Mouse (Mus musculus): ENCODE results near the gene Nfrkb. TPM values are rescaled to one million over a fixed set of nuclear protein-coding genes. Genes with fewer than 3 reads are reported as not detected.

Gene Nfrkb
- polyA plus RNA-seq, 1 experiment = 7.1 TPM

DNA sequence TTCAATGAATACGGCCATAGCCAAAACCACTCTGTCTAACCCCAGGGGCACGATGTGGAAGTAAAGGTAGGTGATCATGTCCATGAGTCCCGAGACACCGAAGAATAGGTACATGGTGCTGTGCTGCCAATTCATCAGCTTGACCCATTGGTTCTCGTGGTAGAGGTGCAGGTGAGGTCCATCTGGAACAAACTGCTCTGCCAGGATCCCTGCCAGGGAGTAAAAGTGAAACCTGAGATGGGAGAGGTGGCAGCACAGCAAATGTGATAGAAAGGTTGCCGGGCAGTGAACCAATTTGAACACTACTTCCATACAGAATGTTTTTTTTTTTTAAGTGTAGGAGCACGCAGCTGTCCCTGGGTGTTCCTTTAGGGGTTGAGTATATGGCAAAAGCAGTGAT is 43.0 kb downstream of the Nfrkb start:
- TF ChIP-seq CTCF (IDR thresholded peaks at IDR 0.05; ENCODE audit: control insufficient read depth, insufficient read depth, insufficient read length) = no peak
- no peak for TF ChIP-seq MYOG (IDR thresholded peaks at IDR 0.05; ENCODE audit: control insufficient read depth, extremely low read depth, insufficient read length)
- TF ChIP-seq USF1 (IDR thresholded peaks at IDR 0.05; ENCODE audit: low read depth) = no peak
- no peak for TF ChIP-seq MYOD1 (IDR thresholded peaks at IDR 0.05; ENCODE audit: control insufficient read depth, insufficient read length, low read depth)
- TF ChIP-seq FOSL1 (IDR thresholded peaks at IDR 0.05; ENCODE audit: insufficient read depth, low read length, poor library complexity, severe bottlenecking) = no peak
- no peak for TF ChIP-seq CEBPB (IDR thresholded peaks at IDR 0.05; ENCODE audit: low read depth)
- no peak for TF ChIP-seq MAX (IDR thresholded peaks at IDR 0.05)
- no peak overlapping the region for H3K4me3 ChIP-seq (ENCODE audit: insufficient read depth, poor library complexity, severe bottlenecking)

GRCm38 (mm10) chr9:31430011-31430410 is 44.0 kb downstream of the Nfrkb start:
- H3K79me3 ChIP-seq (ENCODE audit: low read depth) = no peaks in the 10 kb centered on the region
- no peak for TF ChIP-seq MYOD1 (IDR thresholded peaks at IDR 0.05; ENCODE audit: control insufficient read depth, insufficient read length, low read depth)
- TF ChIP-seq USF1 (IDR thresholded peaks at IDR 0.05; ENCODE audit: low read depth) = no peak
- no peak for TF ChIP-seq CEBPB (IDR thresholded peaks at IDR 0.05; ENCODE audit: low read depth)
- TF ChIP-seq FOSL1 (IDR thresholded peaks at IDR 0.05; ENCODE audit: insufficient read depth, low read length, poor library complexity, severe bottlenecking) = no peak
- no peaks in the 10 kb centered on the region for H3K79me2 ChIP-seq (ENCODE audit: control insufficient read depth, insufficient read depth)
- H3K27me3 ChIP-seq (ENCODE audit: control insufficient read depth, insufficient read depth, insufficient read length) = no peaks in the 10 kb centered on the region
- no peak overlapping the region for H3ac ChIP-seq (ENCODE audit: control insufficient read depth, insufficient read length, low read depth)
- no peak overlapping the region for H3K4me3 ChIP-seq (ENCODE audit: insufficient read depth, poor library complexity, severe bottlenecking)
- H3K36me3 ChIP-seq (ENCODE audit: control insufficient read depth, insufficient read depth) = no peaks in the 10 kb centered on the region

More for the DNA sequence above, 43.0 kb downstream of the Nfrkb start:
- Histone ChIP-seq H3K79me2 (ENCODE audit: control insufficient read depth, insufficient read depth) (no peaks in the 10 kb centered on the region), H3K79me3 (ENCODE audit: low read depth) (no peaks in the 10 kb centered on the region), H3ac (ENCODE audit: control insufficient read depth, insufficient read length, low read depth) (no peak overlapping the region), H3K36me3 (ENCODE audit: control insufficient read depth, insufficient read depth) (peaks cover under 1% of the 10 kb centered on the region), H3K27me3 (ENCODE audit: control insufficient read depth, insufficient read depth, insufficient read length) (no peaks in the 10 kb centered on the region)

DNA sequence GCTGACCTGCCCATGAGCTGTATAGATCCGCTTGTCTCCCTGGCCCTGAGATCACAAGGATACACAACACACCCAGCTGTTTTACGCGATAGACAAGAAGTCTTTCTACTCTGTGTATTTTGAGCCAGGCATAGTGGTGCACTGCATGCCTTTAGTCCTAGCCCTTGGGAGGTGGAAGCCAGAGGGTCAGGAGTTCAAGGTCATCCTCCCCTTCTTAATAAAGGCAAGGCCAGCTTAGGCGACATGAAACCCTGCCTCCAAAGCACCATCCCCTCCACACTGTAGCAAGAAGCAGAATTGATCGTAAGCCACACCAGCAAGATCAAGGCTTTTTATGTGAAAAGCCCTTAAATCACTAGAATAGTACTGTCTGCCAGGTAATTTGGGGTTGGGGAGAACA is 45.8 kb downstream of the Nfrkb start:
- no peaks in the 10 kb centered on the region for H3K79me2 ChIP-seq (ENCODE audit: control insufficient read depth, insufficient read depth)
- H3K79me3 ChIP-seq (ENCODE audit: low read depth) = no peaks in the 10 kb centered on the region
- no peak overlapping the region for H3ac ChIP-seq (ENCODE audit: control insufficient read depth, insufficient read length, low read depth)
- no peaks in the 10 kb centered on the region for H3K36me3 ChIP-seq (ENCODE audit: control insufficient read depth, insufficient read depth)
- TF ChIP-seq MAX (IDR thresholded peaks at IDR 0.05) = no peak
- no peak for TF ChIP-seq CTCF (IDR thresholded peaks at IDR 0.05; ENCODE audit: control insufficient read depth, insufficient read depth, insufficient read length)
- TF ChIP-seq MYOD1 (IDR thresholded peaks at IDR 0.05; ENCODE audit: control insufficient read depth, insufficient read length, low read depth) = no peak
- no peak for TF ChIP-seq MYOG (IDR thresholded peaks at IDR 0.05; ENCODE audit: control insufficient read depth, extremely low read depth, insufficient read length)
- no peak for TF ChIP-seq FOSL1 (IDR thresholded peaks at IDR 0.05; ENCODE audit: insufficient read depth, low read length, poor library complexity, severe bottlenecking)
- no peak for TF ChIP-seq USF1 (IDR thresholded peaks at IDR 0.05; ENCODE audit: low read depth)
- no peak for TF ChIP-seq CEBPB (IDR thresholded peaks at IDR 0.05; ENCODE audit: low read depth)
- H3K27me3 ChIP-seq (ENCODE audit: control insufficient read depth, insufficient read depth, insufficient read length) = no peaks in the 10 kb centered on the region
- H3K4me3 ChIP-seq (ENCODE audit: insufficient read depth, poor library complexity, severe bottlenecking) = no peak overlapping the region

- H3K36me3 ChIP-seq (ENCODE audit: control insufficient read depth, insufficient read depth) = no peaks in the 10 kb centered on the region
- no peaks in the 10 kb centered on the region for H3K27me3 ChIP-seq (ENCODE audit: control insufficient read depth, insufficient read depth, insufficient read length)
- no peak overlapping the region for H3K4me3 ChIP-seq (ENCODE audit: insufficient read depth, poor library complexity, severe bottlenecking)
- H3ac ChIP-seq (ENCODE audit: control insufficient read depth, insufficient read length, low read depth) = no peak overlapping the region
- no peaks in the 10 kb centered on the region for H3K79me3 ChIP-seq (ENCODE audit: low read depth)
- H3K79me2 ChIP-seq (ENCODE audit: control insufficient read depth, insufficient read depth) = no peaks in the 10 kb centered on the region
- TF ChIP-seq CTCF (IDR thresholded peaks at IDR 0.05; ENCODE audit: control insufficient read depth, insufficient read depth, insufficient read length) = no peak
- no peak for TF ChIP-seq CEBPB (IDR thresholded peaks at IDR 0.05; ENCODE audit: low read depth)
- TF ChIP-seq USF1 (IDR thresholded peaks at IDR 0.05; ENCODE audit: low read depth) = no peak
- no peak for TF ChIP-seq MYOD1 (IDR thresholded peaks at IDR 0.05; ENCODE audit: control insufficient read depth, insufficient read length, low read depth)
- TF ChIP-seq MYOG (IDR thresholded peaks at IDR 0.05; ENCODE audit: control insufficient read depth, extremely low read depth, insufficient read length) = no peak
- no peak for TF ChIP-seq MAX (IDR thresholded peaks at IDR 0.05)
- no peak for TF ChIP-seq FOSL1 (IDR thresholded peaks at IDR 0.05; ENCODE audit: insufficient read depth, low read length, poor library complexity, severe bottlenecking)
These were observed 46.5 kb downstream of the Nfrkb start for GRCm38 (mm10) chr9:31432336-31432975.

GRCm38 (mm10) chr9:31433431-31433830 is 47.4 kb downstream of the Nfrkb start:
- no peaks in the 10 kb centered on the region for H3K36me3 ChIP-seq (ENCODE audit: control insufficient read depth, insufficient read depth)
- no peaks in the 10 kb centered on the region for H3K79me2 ChIP-seq (ENCODE audit: control insufficient read depth, insufficient read depth)
- no peaks in the 10 kb centered on the region for H3K27me3 ChIP-seq (ENCODE audit: control insufficient read depth, insufficient read depth, insufficient read length)
- no peaks in the 10 kb centered on the region for H3K79me3 ChIP-seq (ENCODE audit: low read depth)
- no peak for TF ChIP-seq MAX (IDR thresholded peaks at IDR 0.05)
- TF ChIP-seq CTCF (IDR thresholded peaks at IDR 0.05; ENCODE audit: control insufficient read depth, insufficient read depth, insufficient read length) = no peak
- no peak for TF ChIP-seq MYOD1 (IDR thresholded peaks at IDR 0.05; ENCODE audit: control insufficient read depth, insufficient read length, low read depth)
- TF ChIP-seq USF1 (IDR thresholded peaks at IDR 0.05; ENCODE audit: low read depth) = no peak
- TF ChIP-seq MYOG (IDR thresholded peaks at IDR 0.05; ENCODE audit: control insufficient read depth, extremely low read depth, insufficient read length) = no peak
- TF ChIP-seq CEBPB (IDR thresholded peaks at IDR 0.05; ENCODE audit: low read depth) = no peak
- TF ChIP-seq FOSL1 (IDR thresholded peaks at IDR 0.05; ENCODE audit: insufficient read depth, low read length, poor library complexity, severe bottlenecking) = no peak
- no peak overlapping the region for H3ac ChIP-seq (ENCODE audit: control insufficient read depth, insufficient read length, low read depth)
- H3K4me3 ChIP-seq (ENCODE audit: insufficient read depth, poor library complexity, severe bottlenecking) = no peak overlapping the region

- Histone ChIP-seq H3K79me2 (ENCODE audit: control insufficient read depth, insufficient read depth) (no peaks in the 10 kb centered on the region), H3K4me3 (ENCODE audit: insufficient read depth, poor library complexity, severe bottlenecking) (no peak overlapping the region), H3ac (ENCODE audit: control insufficient read depth, insufficient read length, low read depth) (no peak overlapping the region), H3K27me3 (ENCODE audit: control insufficient read depth, insufficient read depth, insufficient read length) (peaks cover 3% of the 10 kb centered on the region), H3K36me3 (ENCODE audit: control insufficient read depth, insufficient read depth) (no peaks in the 10 kb centered on the region), H3K79me3 (ENCODE audit: low read depth) (no peaks in the 10 kb centered on the region)
- TF ChIP-seq USF1 (IDR thresholded peaks at IDR 0.05; ENCODE audit: low read depth) (no peak), MYOD1 (IDR thresholded peaks at IDR 0.05; ENCODE audit: control insufficient read depth, insufficient read length, low read depth) (no peak), MYOG (IDR thresholded peaks at IDR 0.05; ENCODE audit: control insufficient read depth, extremely low read depth, insufficient read length) (no peak), FOSL1 (IDR thresholded peaks at IDR 0.05; ENCODE audit: insufficient read depth, low read length, poor library complexity, severe bottlenecking) (no peak), MAX (IDR thresholded peaks at IDR 0.05) (no peak), CTCF (IDR thresholded peaks at IDR 0.05; ENCODE audit: control insufficient read depth, insufficient read depth, insufficient read length) (no peak), CEBPB (IDR thresholded peaks at IDR 0.05; ENCODE audit: low read depth) (no peak)
These were observed 49.4 kb downstream of the Nfrkb start for GRCm38 (mm10) chr9:31435415-31435814.

Data from C2C12 (cell line).